Mouse (Mus musculus) C2C12 (cell line): Measurements from ENCODE around the gene Kif13a.

ENCODE experiments used
- CTCF ChIP-seq: IDR thresholded peaks from one replicate; pipeline ENCODE4 v1.5.1; 2011; ENCODE audit not compliant: control insufficient read depth, insufficient read depth, insufficient read length
- USF1 ChIP-seq: IDR thresholded peaks from one replicate; pipeline ENCODE4 v1.6.1; 2011; ENCODE audit warnings: low read depth, mild to moderate bottlenecking, control low read depth, moderate library complexity

- TF ChIP-seq CTCF (no peak), USF1 (no peak)
These were observed 208.7 kb downstream of the Kif13a start for GRCm38 (mm10) chr13:46721009-46721408.
